Mouse (Mus musculus): ENCODE measurements around the gene Flot1.

GRCm38 (mm10) chr17:35859371-35859770, 36.3 kb downstream of the Flot1 start:
- no peak for TF ChIP-seq CTCF (IDR thresholded peaks at IDR 0.05; ENCODE audit: extremely low read depth, insufficient read depth, low read length)
- TF ChIP-seq POLR2A (IDR thresholded peaks at IDR 0.05; ENCODE audit: extremely low read depth, insufficient read depth, low read length): no peak
